Mouse (Mus musculus): ENCODE measurements at regions not wholly inside any gene's neighbourhood (a gene's known extent, or its start where the extent isn't known, plus 50 kb on each side); places are given as distances from the start of the nearest gene placed in this dataset.
"Not testable (repeated sequence)": the region's sequence is repeated elsewhere in the genome, so short reads cannot be mapped to it uniquely, and the experiment has no call there.

- Histone ChIP-seq H3K27ac (ENCODE audit: insufficient read depth, low read length) (no peak overlapping the region), H3K4me1 (ENCODE audit: control insufficient read depth, insufficient read depth, low read length) (no peaks in the 10 kb centered on the region), H3K4me3 (replicated peaks; ENCODE audit: insufficient read depth, low read depth, low read length) (no peak overlapping the region), H3K27me3 (ENCODE audit: control insufficient read depth, insufficient read depth, low read length) (no peaks in the 10 kb centered on the region)
- no peak for TF ChIP-seq POLR2A (IDR thresholded peaks at IDR 0.05; ENCODE audit: borderline replicate concordance, insufficient read depth, low read length)
- TF ChIP-seq CTCF (IDR thresholded peaks at IDR 0.05; ENCODE audit: borderline replicate concordance, insufficient read depth, low read depth, low read length) = no peak
- no peak for DNase-seq
- WGBS = 9% methylated on average over 6 of the region's 6 CpGs
Measured at GRCm38 (mm10) chr13:115836203-115836768, 473.2 kb downstream of the Isl1 start.

- Histone ChIP-seq H3K27me3 (ENCODE audit: control insufficient read depth, insufficient read depth, low read length) (no peaks in the 10 kb centered on the region), H3K27ac (ENCODE audit: insufficient read depth, low read length) (no peak overlapping the region), H3K4me3 (replicated peaks; ENCODE audit: insufficient read depth, low read depth, low read length) (no peak overlapping the region), H3K4me1 (ENCODE audit: control insufficient read depth, insufficient read depth, low read length) (no peaks in the 10 kb centered on the region)
- no peak for DNase-seq
- TF ChIP-seq CTCF (IDR thresholded peaks at IDR 0.05; ENCODE audit: borderline replicate concordance, insufficient read depth, low read depth, low read length) = no peak
- 71% methylated on average over 6 of the region's 6 CpGs for WGBS
Measured at GRCm38 (mm10) chr13:115825191-115825590, 484.3 kb downstream of the Isl1 start.

- Histone ChIP-seq H3K4me1 (ENCODE audit: control insufficient read depth, insufficient read depth, low read length) (no peaks in the 10 kb centered on the region), H3K27me3 (ENCODE audit: control insufficient read depth, insufficient read depth, low read length) (no peaks in the 10 kb centered on the region), H3K4me3 (replicated peaks; ENCODE audit: insufficient read depth, low read depth, low read length) (no peak overlapping the region), H3K27ac (ENCODE audit: insufficient read depth, low read length) (no peak overlapping the region)
- 49% methylated on average over 1 of the region's 1 CpGs for WGBS
- no peak for TF ChIP-seq POLR2A (IDR thresholded peaks at IDR 0.05; ENCODE audit: borderline replicate concordance, insufficient read depth, low read length)
- no peak for TF ChIP-seq CTCF (IDR thresholded peaks at IDR 0.05; ENCODE audit: borderline replicate concordance, insufficient read depth, low read depth, low read length)
- no peak for DNase-seq
Measured at GRCm38 (mm10) chr13:115822527-115822926, 487.0 kb downstream of the Isl1 start.

- no peak for DNase-seq
- no peak for TF ChIP-seq CTCF (IDR thresholded peaks at IDR 0.05; ENCODE audit: borderline replicate concordance, insufficient read depth, low read depth, low read length)
- no peak for TF ChIP-seq POLR2A (IDR thresholded peaks at IDR 0.05; ENCODE audit: borderline replicate concordance, insufficient read depth, low read length)
Measured at GRCm38 (mm10) chr13:115814211-115814610, 495.3 kb downstream of the Isl1 start.

GRCm38 (mm10) chr13:115799294-115799693 is 510.2 kb downstream of the Isl1 start:
- 91% methylated on average over 2 of the region's 2 CpGs for WGBS
- H3K4me1 ChIP-seq (ENCODE audit: control insufficient read depth, insufficient read depth, low read length) = no peaks in the 10 kb centered on the region

More at GRCm38 (mm10) chr13:115814211-115814610, 495.3 kb downstream of the Isl1 start:
- Histone ChIP-seq H3K27me3 (ENCODE audit: control insufficient read depth, insufficient read depth, low read length) (no peaks in the 10 kb centered on the region), H3K4me3 (replicated peaks; ENCODE audit: insufficient read depth, low read depth, low read length) (no peak overlapping the region), H3K27ac (ENCODE audit: insufficient read depth, low read length) (no peak overlapping the region), H3K4me1 (ENCODE audit: control insufficient read depth, insufficient read depth, low read length) (no peaks in the 10 kb centered on the region)
- WGBS = 79% methylated on average over 2 of the region's 2 CpGs

GRCm38 (mm10) chr13:115751271-115751670 is 558.2 kb downstream of the Isl1 start:
- Histone ChIP-seq H3K4me3 (replicated peaks; ENCODE audit: insufficient read depth, low read depth, low read length) (no peak overlapping the region), H3K27me3 (ENCODE audit: control insufficient read depth, insufficient read depth, low read length) (no peaks in the 10 kb centered on the region), H3K4me1 (ENCODE audit: control insufficient read depth, insufficient read depth, low read length) (no peaks in the 10 kb centered on the region), H3K27ac (ENCODE audit: insufficient read depth, low read length) (no peak overlapping the region)
- WGBS = 58% methylated on average over 7 of the region's 7 CpGs
- TF ChIP-seq CTCF (IDR thresholded peaks at IDR 0.05; ENCODE audit: borderline replicate concordance, insufficient read depth, low read depth, low read length) (no peak), POLR2A (IDR thresholded peaks at IDR 0.05; ENCODE audit: borderline replicate concordance, insufficient read depth, low read length) (no peak)
- DNase-seq = no peak

More at GRCm38 (mm10) chr13:115799294-115799693, 510.2 kb downstream of the Isl1 start:
- DNase-seq = no peak
- Histone ChIP-seq H3K27me3 (ENCODE audit: control insufficient read depth, insufficient read depth, low read length) (no peaks in the 10 kb centered on the region), H3K4me3 (replicated peaks; ENCODE audit: insufficient read depth, low read depth, low read length) (no peak overlapping the region), H3K27ac (ENCODE audit: insufficient read depth, low read length) (no peak overlapping the region)
- TF ChIP-seq CTCF (IDR thresholded peaks at IDR 0.05; ENCODE audit: borderline replicate concordance, insufficient read depth, low read depth, low read length) (no peak), POLR2A (IDR thresholded peaks at IDR 0.05; ENCODE audit: borderline replicate concordance, insufficient read depth, low read length) (no peak)

GRCm38 (mm10) chr13:115742080-115742479 is 567.4 kb downstream of the Isl1 start:
- not testable (repeated sequence) for DNase-seq; H3K4me3 ChIP-seq (replicated peaks; ENCODE audit: insufficient read depth, low read depth, low read length); H3K4me1 ChIP-seq (ENCODE audit: control insufficient read depth, insufficient read depth, low read length); H3K27ac ChIP-seq (ENCODE audit: insufficient read depth, low read length); H3K27me3 ChIP-seq (ENCODE audit: control insufficient read depth, insufficient read depth, low read length)
- 91% methylated on average over 1 of the region's 1 CpGs for WGBS

- no peak for TF ChIP-seq POLR2A (IDR thresholded peaks at IDR 0.05; ENCODE audit: borderline replicate concordance, insufficient read depth, low read length)
- TF ChIP-seq CTCF (IDR thresholded peaks at IDR 0.05; ENCODE audit: borderline replicate concordance, insufficient read depth, low read depth, low read length) = no peak
- Histone ChIP-seq H3K4me1 (ENCODE audit: control insufficient read depth, insufficient read depth, low read length) (no peaks in the 10 kb centered on the region), H3K27me3 (ENCODE audit: control insufficient read depth, insufficient read depth, low read length) (no peaks in the 10 kb centered on the region), H3K4me3 (replicated peaks; ENCODE audit: insufficient read depth, low read depth, low read length) (no peak overlapping the region), H3K27ac (ENCODE audit: insufficient read depth, low read length) (no peak overlapping the region)
- 71% methylated on average over 5 of the region's 5 CpGs for WGBS
- no peak for DNase-seq
Measured at GRCm38 (mm10) chr13:115727986-115728385, 581.5 kb downstream of the Isl1 start.

All from cerebellum, adult 2 months (tissue).